Mouse (Mus musculus) ES-E14 (cell line): ENCODE data around the gene Pkm. TPM values are rescaled to one million over a fixed set of nuclear protein-coding genes. Genes with fewer than 3 reads are reported as not detected.

Source experiments
- DNase-seq: peaks from one replicate; pipeline ENCODE4 v3.0.0-alpha.2; 2013; ENCODE audit warnings: low read depth, low spot score
- H3K27ac ChIP-seq: 2 replicates; pipeline ENCODE4 v1.5.1; 2012; ENCODE audit warnings: low read depth, mild to moderate bottlenecking, low read length, moderate library complexity, mixed read lengths; ENCODE audit not compliant: poor library complexity, insufficient read depth, severe bottlenecking
- H3K36me3 ChIP-seq: 2 replicates; pipeline ENCODE4 v1.6.1; 2012; ENCODE audit warnings: mild to moderate bottlenecking, low read length, moderate library complexity, mixed read lengths; ENCODE audit not compliant: control insufficient read depth, poor library complexity, insufficient read depth, severe bottlenecking
- H3K4me1 ChIP-seq, 2 experiments: fragments of 150-350 bp in 1 of 2; sonication (generic) in 1 of 2; 2 replicates each; pipeline ENCODE4 v1.6.1; 2012; ENCODE audit warnings: low read length in 2 of 2, mild to moderate bottlenecking in 1 of 2, mixed read lengths in 1 of 2; ENCODE audit not compliant: control insufficient read depth in 2 of 2, insufficient read depth in 2 of 2, poor library complexity in 1 of 2
- H3K4me3 ChIP-seq, 2 experiments: fragments of 150-350 bp in 1 of 2; sonication (generic) in 1 of 2; 2 replicates each; pipeline ENCODE4 v1.5.1; 2012; ENCODE audit warnings: low read length in 2 of 2, low read depth in 1 of 2, mild to moderate bottlenecking in 1 of 2, mixed read lengths in 1 of 2; ENCODE audit not compliant: insufficient read depth in 1 of 2, poor library complexity in 1 of 2, severe bottlenecking in 1 of 2
- H3K9ac ChIP-seq: 2 replicates; pipeline ENCODE4 v1.6.1; 2012; ENCODE audit warnings: low read depth, mild to moderate bottlenecking, low read length, mixed read lengths; ENCODE audit not compliant: poor library complexity, insufficient read depth, severe bottlenecking
- H3K9me3 ChIP-seq: fragments of 150-350 bp; sonication (generic); 2 replicates; pipeline ENCODE4 v1.6.1; 2012; ENCODE audit warnings: low read depth, mild to moderate bottlenecking, low read length; ENCODE audit not compliant: control insufficient read depth, insufficient read depth
- CHD2 ChIP-seq: IDR thresholded peaks from 2 replicates; pipeline ENCODE4 v1.6.1; 2014; ENCODE audit warnings: mild to moderate bottlenecking, low read depth, low read length, inconsistent platforms
- HCFC1 ChIP-seq: IDR thresholded peaks from 2 replicates; pipeline ENCODE4 v1.6.1; 2012; ENCODE audit warnings: low read length, inconsistent platforms, borderline replicate concordance; ENCODE audit not compliant: insufficient read depth
- MAFK ChIP-seq: IDR thresholded peaks from 2 replicates; pipeline ENCODE4 v1.6.1; 2014; ENCODE audit warnings: mild to moderate bottlenecking, low read depth, low read length, inconsistent platforms; ENCODE audit not compliant: insufficient read depth
- ZC3H11A ChIP-seq: IDR thresholded peaks from 2 replicates; pipeline ENCODE4 v1.6.1; 2012; ENCODE audit warnings: low read depth, mild to moderate bottlenecking, inconsistent platforms, low read length, borderline replicate concordance
- ZNF384 ChIP-seq: IDR thresholded peaks from 2 replicates; pipeline ENCODE4 v1.6.1; 2012; ENCODE audit warnings: low read depth, low read length, inconsistent platforms
- in situ Hi-C, 2 experiments: fragments of 600-800 bp; cut with MboI; formaldehyde crosslinking; loops; one replicate each; pipeline ENCODE4 v1.15.1; 2025; ENCODE audit warnings: low sequenced_read_pairs in 2 of 2, inconsistent platforms in 1 of 2; ENCODE audit not compliant: unreplicated experiment in 2 of 2
- total RNA-seq: library from RNA; depleted of rRNA; stranded (reverse); fragments of 300-350 nt; gene quantifications from 2 replicates; pipeline ENCODE4 v1.2.3, GENCODE M21; 2012; rRNA removed

The Pkm gene
- total RNA-seq, 1 experiment: 2,243 TPM

DNA sequence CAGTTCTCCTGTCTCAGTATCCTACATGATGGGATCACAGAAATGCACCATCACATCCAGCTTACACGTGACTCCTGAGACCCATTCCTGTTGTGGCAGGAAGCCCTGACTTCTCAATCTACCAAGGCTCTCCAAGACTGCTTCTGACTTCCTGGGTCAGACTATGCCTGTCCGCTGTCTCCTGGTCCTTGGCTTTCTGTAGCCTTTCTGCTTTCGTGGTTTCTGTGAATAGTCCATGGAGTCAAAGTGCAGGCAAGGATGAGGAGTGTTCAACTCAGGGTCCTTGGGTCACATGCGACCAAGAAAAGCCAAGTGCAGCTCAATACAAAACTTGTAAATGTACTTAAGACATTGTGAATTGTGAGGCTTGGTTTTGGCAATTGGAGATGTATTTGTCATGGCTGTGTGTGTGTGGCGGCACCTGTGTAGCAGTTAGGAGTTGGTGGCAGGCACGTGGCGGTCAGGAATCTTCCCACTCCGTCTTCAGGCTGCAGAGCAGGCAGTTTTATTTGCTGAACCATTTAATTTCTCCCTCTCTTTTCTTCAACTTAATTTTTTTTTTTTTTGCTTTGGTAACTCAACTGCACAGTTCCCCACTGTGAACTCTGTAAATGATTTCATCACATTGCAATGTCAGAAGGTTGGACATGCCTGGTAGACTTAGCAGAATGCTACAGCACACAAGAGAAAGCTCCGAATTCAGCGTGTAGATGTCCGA lies 71.6 kb downstream of the Pkm start:
- in situ Hi-C loops: loop anchor here in 1 of 2 experiments (10.0 kb wide), 1 partner anchor 257 kb away; no protein-coding TSS in a partner anchor
- no peaks in the 10 kb centered on the region for H3K9me3 ChIP-seq
- H3K4me1 ChIP-seq: peaks cover 0 to 6% of the 10 kb centered on the region in 2 experiments; a peak in 1 of 4 replicates
- DNase-seq: no peak
- H3K36me3 ChIP-seq: no peaks in the 10 kb centered on the region
- no peak overlapping the region for H3K9ac ChIP-seq
- no peak overlapping the region for H3K27ac ChIP-seq
- no peak overlapping the region for H3K4me3 ChIP-seq
- TF ChIP-seq ZC3H11A (no peak), ZNF384 (no peak), HCFC1 (no peak), CHD2 (no peak), MAFK (no peak)

Other genes with a start within 250 kb of the Pkm start
- gene Arih1, start 169.8 kb upstream of the Pkm start, total RNA-seq: 75.5 and 84.6 TPM in 2 replicates
- 45.0 and 63.6 TPM in 2 replicates for gene Hexa, start 116.8 kb upstream of the Pkm start, total RNA-seq
- 0.74 TPM in 1 of 2 replicates, not detected in the other for gene Tmem202, start 116.5 kb upstream of the Pkm start, total RNA-seq
- gene Celf6, start 78.5 kb upstream of the Pkm start, total RNA-seq: 0.13 and 0.32 TPM in 2 replicates
- 7.9 and 9.4 TPM in 2 replicates for gene Parp6, start 39.1 kb upstream of the Pkm start, total RNA-seq
- gene Gramd2, start 23.8 kb downstream of the Pkm start, total RNA-seq: 3.0 and 3.5 TPM in 2 replicates
- 5.0 and 6.1 TPM in 2 replicates for gene Senp8, start 94.3 kb downstream of the Pkm start, total RNA-seq
- 13.0 and 17.0 TPM in 2 replicates for gene Myo9a, start 94.5 kb downstream of the Pkm start, total RNA-seq